Mouse (Mus musculus) testis, postnatal 10 days (tissue): ENCODE data around the gene Sod3.

ENCODE experiments used
- DNase-seq: peaks from one replicate; pipeline ENCODE4 v3.0.0; 2021; ENCODE audit warnings: low spot score

Sod3 gene

GRCm38 (mm10) chr5:52382837-52383236, 19.2 kb downstream of the Sod3 start:
- no peak for DNase-seq

GRCm38 (mm10) chr5:52383748-52384147, 20.2 kb downstream of the Sod3 start:
- no peak for DNase-seq

- DNase-seq = no peak
Measured at GRCm38 (mm10) chr5:52386016-52386415, 22.4 kb downstream of the Sod3 start.

GRCm38 (mm10) chr5:52388092-52388749, 24.6 kb downstream of the Sod3 start:
- DNase-seq = no peak

GRCm38 (mm10) chr5:52390381-52390780, 26.8 kb downstream of the Sod3 start:
- no peak for DNase-seq

GRCm38 (mm10) chr5:52391471-52391870, 27.9 kb downstream of the Sod3 start:
- DNase-seq = no peak

- no peak for DNase-seq
Measured at GRCm38 (mm10) chr5:52393756-52394155, 30.2 kb downstream of the Sod3 start.

GRCm38 (mm10) chr5:52404373-52404772, 40.8 kb downstream of the Sod3 start:
- no peak for DNase-seq

- DNase-seq = no peak
Measured at GRCm38 (mm10) chr5:52408668-52409315, 45.2 kb downstream of the Sod3 start.

GRCm38 (mm10) chr5:52410197-52410596, 46.6 kb downstream of the Sod3 start:
- no peak for DNase-seq

GRCm38 (mm10) chr5:52411567-52411966, 48.0 kb downstream of the Sod3 start:
- peak; percentile 55 for DNase-seq

- no peak for DNase-seq
Measured at GRCm38 (mm10) chr5:52415193-52415592, 51.6 kb downstream of the Sod3 start.

GRCm38 (mm10) chr5:52415917-52416316, 52.3 kb downstream of the Sod3 start:
- no peak for DNase-seq

- DNase-seq = no peak
Measured at GRCm38 (mm10) chr5:52416485-52416884, 52.9 kb downstream of the Sod3 start.
